Mouse (Mus musculus) heart, postnatal 0 days (tissue): ENCODE measurements around the gene Rnaseh2b.

ENCODE experiments used
- CTCF ChIP-seq: IDR thresholded peaks from 2 replicates; pipeline ENCODE4 v1.5.1; 2016; ENCODE audit warnings: antibody characterized with exemption, control low read depth, low read depth
- EP300 ChIP-seq: IDR thresholded peaks from 2 replicates; pipeline ENCODE4 v1.6.1; 2016; ENCODE audit warnings: antibody characterized with exemption, low read depth

GRCm38 (mm10) chr14:62243530-62243929, 48.9 kb upstream of the Rnaseh2b start:
- TF ChIP-seq CTCF (no peak), EP300 (no peak)
